Mouse (Mus musculus) ES-E14 (cell line): ENCODE results near the gene Plekho2. TPM values are rescaled to one million over a fixed set of nuclear protein-coding genes. Genes with fewer than 3 reads are reported as not detected.

Experiments
- DNase-seq: peaks from one replicate; pipeline ENCODE4 v3.0.0-alpha.2; 2013; ENCODE audit warnings: low read depth, low spot score
- H3K27ac ChIP-seq: 2 replicates; pipeline ENCODE4 v1.5.1; 2012; ENCODE audit warnings: low read depth, mild to moderate bottlenecking, low read length, moderate library complexity, mixed read lengths; ENCODE audit not compliant: poor library complexity, insufficient read depth, severe bottlenecking
- H3K36me3 ChIP-seq: 2 replicates; pipeline ENCODE4 v1.6.1; 2012; ENCODE audit warnings: mild to moderate bottlenecking, low read length, moderate library complexity, mixed read lengths; ENCODE audit not compliant: control insufficient read depth, poor library complexity, insufficient read depth, severe bottlenecking
- H3K4me1 ChIP-seq, 2 experiments: fragments of 150-350 bp in 1 of 2; sonication (generic) in 1 of 2; 2 replicates each; pipeline ENCODE4 v1.6.1; 2012; ENCODE audit warnings: low read length in 2 of 2, mild to moderate bottlenecking in 1 of 2, mixed read lengths in 1 of 2; ENCODE audit not compliant: control insufficient read depth in 2 of 2, insufficient read depth in 2 of 2, poor library complexity in 1 of 2
- H3K4me3 ChIP-seq, 2 experiments: fragments of 150-350 bp in 1 of 2; sonication (generic) in 1 of 2; 2 replicates each; pipeline ENCODE4 v1.5.1; 2012; ENCODE audit warnings: low read length in 2 of 2, low read depth in 1 of 2, mild to moderate bottlenecking in 1 of 2, mixed read lengths in 1 of 2; ENCODE audit not compliant: insufficient read depth in 1 of 2, poor library complexity in 1 of 2, severe bottlenecking in 1 of 2
- H3K9ac ChIP-seq: 2 replicates; pipeline ENCODE4 v1.6.1; 2012; ENCODE audit warnings: low read depth, mild to moderate bottlenecking, low read length, mixed read lengths; ENCODE audit not compliant: poor library complexity, insufficient read depth, severe bottlenecking
- H3K9me3 ChIP-seq: fragments of 150-350 bp; sonication (generic); 2 replicates; pipeline ENCODE4 v1.6.1; 2012; ENCODE audit warnings: low read depth, mild to moderate bottlenecking, low read length; ENCODE audit not compliant: control insufficient read depth, insufficient read depth
- CHD2 ChIP-seq: IDR thresholded peaks from 2 replicates; pipeline ENCODE4 v1.6.1; 2014; ENCODE audit warnings: mild to moderate bottlenecking, low read depth, low read length, inconsistent platforms
- HCFC1 ChIP-seq: IDR thresholded peaks from 2 replicates; pipeline ENCODE4 v1.6.1; 2012; ENCODE audit warnings: low read length, inconsistent platforms, borderline replicate concordance; ENCODE audit not compliant: insufficient read depth
- MAFK ChIP-seq: IDR thresholded peaks from 2 replicates; pipeline ENCODE4 v1.6.1; 2014; ENCODE audit warnings: mild to moderate bottlenecking, low read depth, low read length, inconsistent platforms; ENCODE audit not compliant: insufficient read depth
- ZC3H11A ChIP-seq: IDR thresholded peaks from 2 replicates; pipeline ENCODE4 v1.6.1; 2012; ENCODE audit warnings: low read depth, mild to moderate bottlenecking, inconsistent platforms, low read length, borderline replicate concordance
- ZNF384 ChIP-seq: IDR thresholded peaks from 2 replicates; pipeline ENCODE4 v1.6.1; 2012; ENCODE audit warnings: low read depth, low read length, inconsistent platforms
- in situ Hi-C, 2 experiments: fragments of 600-800 bp; cut with MboI; formaldehyde crosslinking; loops; one replicate each; pipeline ENCODE4 v1.15.1; 2025; ENCODE audit warnings: low sequenced_read_pairs in 2 of 2, inconsistent platforms in 1 of 2; ENCODE audit not compliant: unreplicated experiment in 2 of 2
- total RNA-seq: library from RNA; depleted of rRNA; stranded (reverse); fragments of 300-350 nt; gene quantifications from 2 replicates; pipeline ENCODE4 v1.2.3, GENCODE M21; 2012; rRNA removed

The Plekho2 gene
- total RNA-seq = 3.4 and 5.4 TPM in 2 replicates

DNA sequence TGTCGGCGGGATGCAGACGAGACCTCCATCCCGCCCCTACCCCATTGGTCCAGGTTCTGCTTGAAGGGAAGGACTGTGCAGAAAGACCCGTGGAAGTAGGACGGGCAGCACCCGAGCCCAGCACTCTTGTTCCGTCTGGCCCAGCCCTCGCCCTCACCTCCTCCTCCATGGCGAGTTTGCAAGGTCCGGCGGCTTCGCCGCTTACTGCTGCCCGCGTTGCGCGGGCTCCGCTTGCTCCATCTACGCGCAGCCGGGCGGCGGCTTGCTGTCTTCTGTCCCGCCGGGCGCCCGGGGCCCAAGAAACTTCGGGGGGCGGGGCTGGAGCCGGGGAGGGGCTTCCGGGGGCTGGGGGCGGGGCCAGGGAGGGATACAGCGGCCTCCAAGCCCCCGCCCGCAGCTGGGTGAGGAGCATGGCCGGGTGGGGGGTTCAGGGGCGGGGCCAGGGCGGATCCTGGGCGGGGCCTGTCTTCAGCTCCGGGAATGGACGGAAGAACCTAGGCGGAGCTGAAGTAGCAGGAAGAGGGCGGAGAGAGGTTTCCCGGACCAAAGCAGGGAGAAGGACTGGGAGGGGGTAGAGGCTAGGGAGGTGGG, at the start of gene Plekho2:
Gene Plekho2 (minus strand): TSS at position 260 of the 591 bp plus-strand sequence.
- in situ Hi-C loops = no loop called here
- no peak for TF ChIP-seq HCFC1
- TF ChIP-seq CHD2 = no peak
- no peak for TF ChIP-seq ZC3H11A
- TF ChIP-seq ZNF384 = no peak
- TF ChIP-seq MAFK = no peak

DNA sequence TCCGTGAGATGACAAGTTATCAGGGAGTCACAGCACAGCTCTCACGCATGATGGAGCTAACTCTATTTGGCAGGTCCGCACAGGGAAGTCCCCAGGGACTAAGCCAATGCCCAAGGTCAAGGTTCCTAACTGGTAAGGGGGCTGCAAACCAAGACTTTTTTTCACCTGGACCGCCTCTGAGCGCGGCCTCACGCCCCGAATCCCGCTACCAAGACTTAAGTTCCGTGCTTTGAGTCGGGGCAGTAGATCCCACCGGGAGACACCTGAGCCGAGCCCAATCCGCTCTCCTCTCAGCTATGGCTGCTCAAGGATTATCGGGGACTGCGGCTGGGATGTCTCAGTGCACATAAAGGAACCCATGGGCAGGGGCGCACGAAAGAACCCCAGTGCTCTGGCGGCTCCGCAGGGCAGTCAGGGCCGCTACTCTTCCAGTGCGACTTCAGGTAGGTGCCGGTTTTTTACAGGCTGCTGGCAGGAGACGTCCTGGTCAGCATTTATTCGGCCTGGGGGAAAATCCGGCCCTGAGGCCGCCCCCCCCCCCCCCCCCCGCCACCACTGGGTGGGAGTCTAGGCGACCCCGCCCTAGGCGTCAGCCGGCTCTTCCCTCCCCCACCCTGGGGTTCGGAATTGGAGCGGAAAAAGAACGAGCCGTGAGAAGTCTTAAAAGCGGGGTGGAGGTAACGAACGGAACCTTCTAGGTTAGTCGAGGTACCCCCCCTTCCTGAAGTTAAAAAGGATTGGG, 49.4 kb upstream of the Plekho2 start, which contains the start of gene Rbpms2:
Gene Rbpms2 (plus strand): TSS at position 624 of the 742 bp plus-strand sequence.
- H3K4me1 ChIP-seq = peaks cover 9 to 19% of the 10 kb centered on the region in 2 experiments; a peak in 2 of 4 replicates
- peak within 1 kb of the TSS; percentile 97 for H3K9ac ChIP-seq
- no peaks in the 10 kb centered on the region for H3K9me3 ChIP-seq
- H3K27ac ChIP-seq = peak within 1 kb of the TSS; percentile 97
- no peak for TF ChIP-seq MAFK
- no peak for TF ChIP-seq ZNF384
- TF ChIP-seq ZC3H11A = no peak
- no peak for TF ChIP-seq HCFC1
- no peak for TF ChIP-seq CHD2
- H3K4me3 ChIP-seq = peak within 1 kb of the TSS; percentile 93 to 99
- H3K36me3 ChIP-seq = no peaks in the 10 kb centered on the region
- in situ Hi-C loops = no loop called here
- DNase-seq = no peak

More for the DNA sequence above, at the start of gene Plekho2:
- Histone ChIP-seq H3K36me3 (no peaks in the 10 kb centered on the region), H3K9me3 (no peaks in the 10 kb centered on the region), H3K4me3 (peak within 1 kb of the TSS; percentile 80 to 99), H3K27ac (no peak within 1 kb of the TSS; the same call in 1 of the 2 replicates), H3K4me1 (peaks cover under 1 to 4% of the 10 kb centered on the region in 2 experiments; a peak in 2 of 4 replicates), H3K9ac (peak within 1 kb of the TSS; percentile 72)
- peak; percentile 93 for DNase-seq

DNA sequence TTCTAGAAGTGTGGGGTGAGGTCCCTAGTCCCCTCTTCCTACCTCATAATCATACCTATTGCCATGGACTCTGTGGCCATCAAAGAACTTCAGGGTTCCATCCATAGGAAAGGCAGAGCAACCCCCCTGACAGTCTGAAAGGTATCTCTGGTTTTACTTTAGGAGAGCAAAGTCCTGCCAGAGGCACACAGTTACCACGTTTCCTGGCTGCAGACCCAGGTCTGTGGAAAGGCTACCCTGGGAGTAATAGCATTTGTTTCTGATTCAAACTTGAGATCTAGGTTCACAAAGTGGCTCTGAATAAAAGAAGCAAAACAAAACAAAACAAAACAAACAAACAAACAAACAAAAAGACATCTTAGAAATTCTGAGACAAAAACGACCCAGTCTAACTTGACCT, 44.4 kb upstream of the Plekho2 start:
- H3K27ac ChIP-seq = no peak overlapping the region
- no peak overlapping the region for H3K4me3 ChIP-seq
- H3K36me3 ChIP-seq = no peaks in the 10 kb centered on the region
- in situ Hi-C loops = no loop called here
- DNase-seq = no peak
- no peak for TF ChIP-seq ZNF384
- no peak for TF ChIP-seq ZC3H11A
- H3K9ac ChIP-seq = no peak overlapping the region
- no peaks in the 10 kb centered on the region for H3K9me3 ChIP-seq
- H3K4me1 ChIP-seq = peaks cover 6 to 26% of the 10 kb centered on the region in 2 experiments; a peak in 2 of 4 replicates

DNA sequence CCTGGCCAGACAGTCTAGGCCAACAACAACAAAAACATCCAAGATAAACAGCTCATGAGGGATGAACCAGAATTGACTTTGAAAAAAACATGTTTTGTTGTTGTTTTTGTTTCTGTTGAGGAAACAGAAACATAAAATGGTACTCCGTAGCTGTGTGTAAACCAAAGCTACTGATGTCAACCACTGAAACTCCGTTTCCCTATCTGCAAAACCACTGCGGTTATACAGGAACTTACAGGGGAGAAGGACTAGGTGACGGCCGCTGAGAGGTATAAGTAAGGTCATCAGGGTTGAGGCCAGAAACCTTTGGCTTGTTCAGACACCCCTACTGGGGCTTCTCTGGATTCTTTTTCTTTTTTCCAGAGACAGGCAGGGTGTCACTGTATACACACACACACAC, 43.0 kb upstream of the Plekho2 start:
- in situ Hi-C loops = no loop called here
- H3K36me3 ChIP-seq = no peaks in the 10 kb centered on the region
- H3K4me1 ChIP-seq = peaks cover 10 to 27% of the 10 kb centered on the region in 2 experiments
- H3K9me3 ChIP-seq = no peaks in the 10 kb centered on the region
- no peak overlapping the region for H3K27ac ChIP-seq
- no peak for DNase-seq
- H3K4me3 ChIP-seq = no peak overlapping the region
- H3K9ac ChIP-seq = no peak overlapping the region
- no peak for TF ChIP-seq ZNF384
- TF ChIP-seq MAFK = no peak
- no peak for TF ChIP-seq ZC3H11A
- no peak for TF ChIP-seq CHD2
- TF ChIP-seq HCFC1 = no peak
